Mouse (Mus musculus) layer of hippocampus, postnatal 10 days (tissue): Measurements from ENCODE around the gene Eif2s3x. TPM values are rescaled to one million over a fixed set of nuclear protein-coding genes. Genes with fewer than 3 reads are reported as not detected.

Source experiments
- total RNA-seq, 2 experiments: library from RNA; stranded (reverse); gene quantifications; 2 replicates each; pipeline ENCODE4 v1.2.3; 2021

Gene Eif2s3x
- total RNA-seq, 2 experiments from 2014 or later: 124 to 175 TPM

Other genes with a start within 250 kb of the Eif2s3x start
- gene AU015836, start 244.2 kb downstream of the Eif2s3x start, total RNA-seq: not detected
- 10 to 100 TPM; 25.9 to 27.3 TPM for gene Zfx, start 89.2 kb downstream of the Eif2s3x start, total RNA-seq
- 10 to 100 TPM; 23.8 to 24.5 TPM for gene Klhl15, start 21.7 kb upstream of the Eif2s3x start, total RNA-seq
- gene Fam90a1b, start 153.9 kb upstream of the Eif2s3x start, total RNA-seq: under 1 TPM; 0.13 to 0.23 TPM
- 10 to 100 TPM; 56.2 to 75.8 TPM for gene Apoo, start 154.3 kb upstream of the Eif2s3x start, total RNA-seq